Mouse (Mus musculus): ENCODE data around the gene Tas2r144. TPM values are rescaled to one million over a fixed set of nuclear protein-coding genes. Genes with fewer than 3 reads are reported as not detected.

Tas2r144 gene
- total and polyA plus RNA-seq, 3 experiments, result not detected

- Histone ChIP-seq H3K79me2 (replicated peaks; ENCODE audit: control insufficient read depth, extremely low read depth, insufficient read depth, poor library complexity, severe bottlenecking) (no peaks in the 10 kb centered on the region), H3K9me3 (replicated peaks; ENCODE audit: low read length) (no peaks in the 10 kb centered on the region), H3K4me2 (ENCODE audit: insufficient read depth, low read depth, poor library complexity, severe bottlenecking) (no peak overlapping the region), H3K27me3 (replicated peaks) (no peaks in the 10 kb centered on the region), H3K36me3 (replicated peaks in 1 of 2; ENCODE audit: control insufficient read depth in 1 of 2, insufficient read depth in 1 of 2, low read length in 1 of 2) (no peaks in the 10 kb centered on the region), H3K4me3 (replicated peaks in 1 of 3; ENCODE audit: low read depth in 2 of 3, low read length in 2 of 3, poor library complexity in 1 of 3) (no peak overlapping the region), H3K27ac (ENCODE audit: insufficient read depth, low read depth) (no peak overlapping the region), H3K4me1 (ENCODE audit: control insufficient read depth in 1 of 2, insufficient read depth in 2 of 2) (no peaks in the 10 kb centered on the region), H3K9ac (ENCODE audit: insufficient read depth, low read depth) (no peak overlapping the region)
- in situ Hi-C loops (cut with MboI; ENCODE audit: low pct_ligation_motif_present, low pct_unique_long_range_greater_than_20kb, low sequenced_read_pairs), result loop anchor here (10.0 to 25.0 kb wide), 2 partner anchors 94 to 356 kb away; partner anchors contain the start of genes Fam131b and Tcaf3
- TF ChIP-seq IRF4 (IDR thresholded peaks at IDR 0.05; ENCODE audit: low read depth, low read length) (no peak), BHLHE40 (IDR thresholded peaks at IDR 0.05; ENCODE audit: low read depth, low read length) (no peak), CHD2 (IDR thresholded peaks at IDR 0.05; ENCODE audit: low read length) (no peak), MYC (IDR thresholded peaks at IDR 0.05; ENCODE audit: low read depth, low read length) (no peak), HCFC1 (IDR thresholded peaks at IDR 0.05; ENCODE audit: low read depth, low read length) (no peak), ETS1 (conservative IDR thresholded peaks at IDR 0.05; ENCODE audit: low read depth, low read length) (no peak), USF1 (IDR thresholded peaks at IDR 0.05; ENCODE audit: low read depth, low read length) (no peak), JUN (IDR thresholded peaks at IDR 0.05; ENCODE audit: insufficient read depth, low read depth, low read length) (no peak), E2F4 (IDR thresholded peaks at IDR 0.05; ENCODE audit: insufficient replicate concordance, low read depth, low read length) (no peak), EP300 (IDR thresholded peaks at IDR 0.05; ENCODE audit: low read length) (no peak), POLR2AphosphoS2 (IDR thresholded peaks at IDR 0.05; ENCODE audit: low read depth, low read length) (no peak), RAD21 (IDR thresholded peaks at IDR 0.05; ENCODE audit: low read depth, low read length) (no peak)
- dilution Hi-C loops (cut with MboI; ENCODE audit: extremely low pct_ligation_motif_present, extremely low pct_unique_long_range_greater_than_20kb, low sequenced_read_pairs), result no loop called here
- DNase-seq (ENCODE audit: extremely low read depth), result no peak
Measured at GRCm38 (mm10) chr6:42231191-42231590, 16.1 kb downstream of the Tas2r144 start.

- no peaks in the 10 kb centered on the region for H3K27me3 ChIP-seq (replicated peaks)
- H3K36me3 ChIP-seq (replicated peaks in 1 of 2; ENCODE audit: control insufficient read depth in 1 of 2, insufficient read depth in 1 of 2, low read length in 1 of 2), result no peaks in the 10 kb centered on the region
- no peaks in the 10 kb centered on the region for H3K9me3 ChIP-seq (replicated peaks; ENCODE audit: low read length)
- DNase-seq (ENCODE audit: extremely low read depth), result no peak
- H3K9ac ChIP-seq (ENCODE audit: insufficient read depth, low read depth), result no peak overlapping the region
- no peak for TF ChIP-seq BHLHE40 (IDR thresholded peaks at IDR 0.05; ENCODE audit: low read depth, low read length)
- no peak for TF ChIP-seq GABPA (IDR thresholded peaks at IDR 0.05; ENCODE audit: insufficient replicate concordance, low read depth, low read length)
- no peak for TF ChIP-seq ZC3H11A (IDR thresholded peaks at IDR 0.05; ENCODE audit: low read depth, low read length)
- TF ChIP-seq ZNF384 (IDR thresholded peaks at IDR 0.05; ENCODE audit: low read depth, low read length), result no peak
- TF ChIP-seq MYC (IDR thresholded peaks at IDR 0.05; ENCODE audit: low read depth, low read length), result no peak
- TF ChIP-seq USF2 (conservative IDR thresholded peaks at IDR 0.05; ENCODE audit: low read depth, low read length), result no peak
- TF ChIP-seq TCF12 (IDR thresholded peaks at IDR 0.05; ENCODE audit: low read depth, low read length), result no peak
- no peak for TF ChIP-seq HCFC1 (IDR thresholded peaks at IDR 0.05; ENCODE audit: low read depth, low read length)
- no peak for TF ChIP-seq RAD21 (IDR thresholded peaks at IDR 0.05; ENCODE audit: low read depth, low read length)
- no peak for TF ChIP-seq MAFK (IDR thresholded peaks at IDR 0.05; ENCODE audit: insufficient replicate concordance, low read length)
- no peak for TF ChIP-seq KAT2A (IDR thresholded peaks at IDR 0.05; ENCODE audit: insufficient replicate concordance, low read length)
- TF ChIP-seq ELF1 (IDR thresholded peaks at IDR 0.05; ENCODE audit: low read depth, low read length), result no peak
- no peak for TF ChIP-seq CHD2 (IDR thresholded peaks at IDR 0.05; ENCODE audit: low read length)
- TF ChIP-seq MAZ (IDR thresholded peaks at IDR 0.05; ENCODE audit: low read depth, low read length), result no peak
- no peak for TF ChIP-seq MAX (IDR thresholded peaks at IDR 0.05; ENCODE audit: low read length)
- no peak for TF ChIP-seq ZKSCAN1 (IDR thresholded peaks at IDR 0.05; ENCODE audit: borderline replicate concordance, low read depth, low read length)
- TF ChIP-seq PAX5 (IDR thresholded peaks at IDR 0.05; ENCODE audit: low read length), result no peak
- no peak for TF ChIP-seq TBP (conservative IDR thresholded peaks at IDR 0.05; ENCODE audit: low read depth, low read length)
- H3K4me3 ChIP-seq (replicated peaks in 1 of 3; ENCODE audit: low read depth in 2 of 3, low read length in 2 of 3, poor library complexity in 1 of 3), result no peak overlapping the region
- in situ Hi-C loops (cut with MboI; ENCODE audit: low pct_ligation_motif_present, low pct_unique_long_range_greater_than_20kb, low sequenced_read_pairs), result loop anchor here (10.0 to 25.0 kb wide), 2 partner anchors 87 to 350 kb away; partner anchors contain the start of genes Fam131b and Tcaf3
- H3K79me2 ChIP-seq (replicated peaks; ENCODE audit: control insufficient read depth, extremely low read depth, insufficient read depth, poor library complexity, severe bottlenecking), result no peaks in the 10 kb centered on the region
- dilution Hi-C loops (cut with MboI; ENCODE audit: extremely low pct_ligation_motif_present, extremely low pct_unique_long_range_greater_than_20kb, low sequenced_read_pairs), result no loop called here
- no peak overlapping the region for H3K4me2 ChIP-seq (ENCODE audit: insufficient read depth, low read depth, poor library complexity, severe bottlenecking)
- H3K27ac ChIP-seq (ENCODE audit: insufficient read depth, low read depth), result no peak overlapping the region
- H3K4me1 ChIP-seq (ENCODE audit: control insufficient read depth in 1 of 2, insufficient read depth in 2 of 2), result no peaks in the 10 kb centered on the region
Measured at GRCm38 (mm10) chr6:42237276-42237805, 22.2 kb downstream of the Tas2r144 start.
